Mouse (Mus musculus): ENCODE measurements around the gene Olfr1045.

The Olfr1045 gene

GRCm38 (mm10) chr2:86202909-86203308 is at the start of gene Olfr1045:
Olfr1045 (minus strand) TSS chr2:86203009.
- no peak for DNase-seq (ENCODE audit: low spot score in 2 of 2)

GRCm38 (mm10) chr2:86240189-86240588 is 37.4 kb upstream of the Olfr1045 start, which contains the start of gene Olfr1048:
Olfr1048 (minus strand) TSS chr2:86240289.
- no peak for DNase-seq (ENCODE audit: low spot score in 2 of 2)

- no peak for DNase-seq (ENCODE audit: low spot score in 2 of 2)
Observed at GRCm38 (mm10) chr2:86231301-86231700, 28.5 kb upstream of the Olfr1045 start, which contains the start of gene Olfr1047. Olfr1047 (minus strand) TSS chr2:86231401.

GRCm38 (mm10) chr2:86219214-86219613 is 16.4 kb upstream of the Olfr1045 start, which contains the start of gene Olfr1046:
Olfr1046 (minus strand) TSS chr2:86219314.
- DNase-seq (ENCODE audit: low spot score in 2 of 2), result no peak

GRCm38 (mm10) chr2:86195863-86196262 is 6.9 kb downstream of the Olfr1045 start:
- no peak for DNase-seq (ENCODE audit: low spot score in 2 of 2)

GRCm38 (mm10) chr2:86185583-86185982 is 17.2 kb downstream of the Olfr1045 start, which contains the start of gene Olfr52:
Olfr52 (minus strand) TSS chr2:86185683.
- DNase-seq (ENCODE audit: low spot score in 2 of 2), result no peak

GRCm38 (mm10) chr2:86179950-86180349 is 22.9 kb downstream of the Olfr1045 start:
- DNase-seq (ENCODE audit: low spot score in 2 of 2), result no peak

GRCm38 (mm10) chr2:86177720-86178119 is 25.1 kb downstream of the Olfr1045 start, which contains the start of gene Olfr1044:
Olfr1044 (minus strand) TSS chr2:86177820.
- DNase-seq (ENCODE audit: low spot score in 2 of 2), result no peak

GRCm38 (mm10) chr2:86175422-86175821 is 27.4 kb downstream of the Olfr1045 start:
- peak in 1 of 2 experiments; percentile 12 for DNase-seq (ENCODE audit: low spot score in 2 of 2)

GRCm38 (mm10) chr2:86167422-86167821 is 35.4 kb downstream of the Olfr1045 start, which contains the start of gene Olfr1043:
Olfr1043 (minus strand) TSS chr2:86167522.
- DNase-seq (ENCODE audit: low spot score in 2 of 2), result no peak

- no peak for DNase-seq (ENCODE audit: low spot score in 2 of 2)
Observed at GRCm38 (mm10) chr2:86161738-86162137, 41.1 kb downstream of the Olfr1045 start, which contains the start of gene Olfr1042. Olfr1042 (minus strand) TSS chr2:86161838.

- DNase-seq (ENCODE audit: low spot score in 2 of 2), result no peak
Observed at GRCm38 (mm10) chr2:86146632-86147031, 56.2 kb downstream of the Olfr1045 start, which contains the start of gene Olfr1040. Olfr1040 (minus strand) TSS chr2:86146732.
